In genomic region chr12:99601841-99602240, GRCm38 (mm10) we compare ENCODE assay signal across 15 mouse cellular contexts.
"Had no signal": no experiment of that assay in that cellular context is flagged by ENCODE, and none has a peak within 500 bp of the region (broad histone marks: within the 10 kb centered on the region; RNA-seq: fewer than 3 reads in every experiment).

No protein-coding gene starts in this region.

- H3K4me3 ChIP-seq: neural tube, embryonic 15.5 days; stomach, embryonic 15.5 days had no signal

- H3K9me3 ChIP-seq: neural tube, embryonic 15.5 days; stomach, embryonic 15.5 days had no signal

- H3K36me3 ChIP-seq: neural tube, embryonic 15.5 days; stomach, embryonic 15.5 days had no signal

- H3K9ac ChIP-seq: neural tube, embryonic 15.5 days; stomach, embryonic 15.5 days had no signal

- H3K27ac ChIP-seq: neural tube, embryonic 15.5 days; stomach, embryonic 15.5 days; stomach, postnatal 0 days had no signal

- DNase-seq: retina, postnatal 1 day; right cerebral cortex, adult 18-20 months; right cerebral cortex, postnatal 14 days; right cerebral cortex, postnatal 25 days; right cerebral cortex, postnatal 4 days; spleen, adult 18-20 months; thymus, adult 18-20 months; thymus, adult 2 months; thymus, postnatal 14 days; thymus, postnatal 25 days; thymus, postnatal 36 days; thymus, postnatal 4 days had no signal

- H3K4me2 ChIP-seq: neural tube, embryonic 15.5 days; stomach, embryonic 15.5 days had no signal

- H3K27me3 ChIP-seq: neural tube, embryonic 15.5 days; stomach, embryonic 15.5 days had no signal

- H3K4me1 ChIP-seq: neural tube, embryonic 15.5 days; stomach, embryonic 15.5 days had no signal
